Mouse (Mus musculus) brain, adult 2 months (tissue): ENCODE data around the gene Klk1b5.
"Not testable (repeated sequence)": the region's sequence is repeated elsewhere in the genome, so short reads cannot be mapped to it uniquely, and the experiment has no call there.

Source experiments
- DNase-seq: peaks from one replicate; pipeline ENCODE4 v3.0.0; 2011; ENCODE audit warnings: low read depth, low spot score

The Klk1b5 gene

GRCm38 (mm10) chr7:44215645-44216044 lies at the start of gene Klk1b5:
Klk1b5 (plus strand) TSS chr7:44215945.
- DNase-seq = no peak

DNA sequence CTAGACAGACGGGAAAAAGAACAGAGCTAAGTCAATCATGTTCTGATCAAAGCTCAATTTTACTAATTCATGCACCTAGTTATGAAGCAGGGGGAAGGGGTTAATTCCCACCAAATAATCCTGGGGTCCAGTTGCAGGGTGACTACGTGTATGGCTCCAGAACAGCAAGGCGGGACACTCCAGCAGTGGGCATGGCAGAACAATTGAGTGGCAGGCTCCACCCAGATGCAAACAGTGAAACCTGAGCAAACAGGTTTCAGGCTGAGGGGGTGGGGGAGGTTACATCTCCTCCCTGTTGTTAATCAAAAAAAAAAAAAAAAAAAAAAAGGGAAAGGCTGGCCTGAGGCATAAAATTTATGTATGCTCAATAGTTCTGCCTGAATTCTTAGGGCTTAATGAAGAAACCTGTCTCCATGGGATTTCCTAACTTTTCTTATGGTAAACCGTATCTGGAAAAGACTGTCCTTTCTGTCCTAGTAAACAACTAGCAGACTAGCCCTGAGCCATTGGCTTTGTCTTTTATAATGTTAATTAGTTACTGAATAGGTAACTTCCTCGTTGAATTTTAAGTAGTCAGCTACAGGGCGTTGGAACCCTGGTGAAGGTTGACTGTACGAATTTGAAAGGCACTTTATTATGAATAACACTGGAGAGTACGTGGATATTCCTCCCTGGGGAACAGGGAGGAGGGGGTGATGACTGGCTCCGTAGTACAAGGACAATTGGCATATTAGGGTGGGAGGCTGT lies 36.3 kb upstream of the Klk1b5 start:
- no peak for DNase-seq

- not testable (repeated sequence) for DNase-seq
Measured at GRCm38 (mm10) chr7:44186516-44186915, 29.2 kb upstream of the Klk1b5 start.

DNA sequence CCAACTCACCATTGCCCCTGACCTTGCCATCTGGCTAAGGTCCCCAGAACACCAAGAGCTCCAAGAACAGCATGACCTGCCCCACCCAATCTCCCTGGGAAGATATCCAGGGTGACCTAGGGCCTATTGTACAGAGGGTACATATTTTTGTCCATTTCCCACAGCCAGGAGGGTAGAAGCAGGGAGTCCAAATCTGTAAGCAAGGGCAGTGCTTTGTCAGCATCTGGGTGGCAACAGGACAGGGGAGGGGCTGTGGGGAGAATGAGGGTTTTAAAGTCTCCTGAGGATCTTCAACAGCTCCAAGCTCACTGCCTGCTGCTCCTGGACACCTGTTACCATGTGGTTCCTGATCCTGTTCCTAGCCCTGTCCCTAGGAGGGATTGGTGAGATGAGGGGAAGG lies 27.8 kb upstream of the Klk1b5 start, which contains the start of gene Klk1b24:
Klk1b24 (plus strand) TSS at position 301 of the 400 bp plus-strand sequence.
- DNase-seq = not testable (repeated sequence)

GRCm38 (mm10) chr7:44193466-44193865 lies 22.3 kb upstream of the Klk1b5 start:
- DNase-seq = not testable (repeated sequence)

DNA sequence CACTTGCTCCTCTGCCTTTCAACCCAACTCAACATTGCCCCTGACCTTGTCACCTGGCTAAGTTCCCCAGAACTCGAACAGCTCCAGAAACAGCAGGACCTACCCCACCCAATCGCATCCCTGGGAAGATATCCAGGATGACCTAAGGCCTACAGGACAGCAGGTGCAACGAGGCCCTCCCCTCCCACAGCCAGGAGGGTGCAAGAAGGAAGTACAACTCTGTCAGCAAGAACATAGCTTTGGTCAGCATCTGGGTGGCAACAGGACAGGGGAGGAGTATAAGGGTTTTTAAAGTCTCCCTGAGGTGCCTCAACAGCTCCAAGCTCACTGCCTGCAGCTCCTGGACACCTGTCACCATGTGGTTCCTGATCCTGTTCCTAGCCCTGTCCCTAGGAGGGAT lies 17.9 kb upstream of the Klk1b5 start, which contains the start of gene Klk1b3:
Klk1b3 (plus strand) TSS at position 301 of the 400 bp plus-strand sequence.
- DNase-seq = no peak

GRCm38 (mm10) chr7:44207135-44207534 lies 8.6 kb upstream of the Klk1b5 start, which contains the start of gene Klk1b4:
Klk1b4 (plus strand) TSS chr7:44207435.
- not testable (repeated sequence) for DNase-seq

DNA sequence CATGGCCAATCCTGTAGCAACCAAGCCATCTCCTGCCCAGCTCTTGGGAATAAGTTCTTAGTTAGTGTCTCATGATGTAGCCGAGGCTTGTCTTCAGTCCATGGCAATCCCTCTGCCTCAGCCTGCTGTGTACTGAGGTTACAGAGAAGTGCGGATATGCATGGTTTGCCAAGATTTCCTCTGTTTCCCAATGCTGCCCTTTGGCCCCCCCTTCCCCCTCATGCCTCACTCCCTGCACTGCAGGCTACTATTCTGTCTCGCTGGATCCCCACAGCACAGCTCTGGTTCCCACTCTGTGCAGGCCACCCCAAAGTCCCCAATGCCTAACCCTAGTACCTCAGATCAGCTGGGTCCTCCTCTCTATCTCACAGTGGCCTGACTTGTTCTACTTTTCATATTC lies 7.4 kb upstream of the Klk1b5 start:
- no peak for DNase-seq

GRCm38 (mm10) chr7:44221601-44222000 lies 5.9 kb downstream of the Klk1b5 start:
- DNase-seq = not testable (repeated sequence)

DNA sequence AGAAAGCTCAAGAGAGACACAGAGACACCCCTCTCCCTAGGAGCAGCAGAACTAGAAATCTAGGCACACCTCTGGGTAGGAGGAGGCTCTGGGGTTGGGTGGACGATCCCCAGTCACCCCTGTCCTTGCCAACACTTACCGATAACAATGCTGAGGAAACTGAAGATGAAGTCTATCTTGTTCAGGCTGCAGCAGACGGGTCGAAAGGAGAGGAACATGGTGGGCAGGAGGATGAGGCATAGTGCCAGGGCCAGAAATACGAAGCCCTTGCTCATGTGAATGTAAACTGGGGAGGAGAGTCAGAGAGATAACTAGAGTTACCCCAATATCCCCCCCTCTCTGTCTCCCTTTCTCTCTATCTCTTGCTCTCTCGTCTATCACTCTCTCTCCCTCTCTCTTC lies 6.6 kb downstream of the Klk1b5 start:
- not testable (repeated sequence) for DNase-seq

DNA sequence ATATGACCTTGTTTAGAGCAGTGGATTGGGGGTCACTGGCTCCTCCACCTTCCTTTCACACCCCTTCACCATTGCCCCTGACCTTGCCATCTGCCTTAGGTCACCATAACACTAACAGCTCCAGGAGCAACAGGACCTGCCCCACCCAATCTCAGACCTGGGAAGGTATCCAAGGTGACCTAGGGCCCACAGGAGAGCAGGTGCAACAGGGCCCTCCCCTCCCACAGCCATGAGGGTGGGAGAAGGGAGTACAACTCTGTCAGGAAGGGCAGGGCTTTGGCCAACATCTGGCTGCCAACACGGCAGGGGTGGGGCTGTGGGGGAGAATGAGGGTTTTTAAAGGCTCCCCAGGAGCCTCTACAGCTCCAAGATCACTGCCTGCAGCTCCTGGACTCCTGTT lies 9.3 kb downstream of the Klk1b5 start, which contains the start of gene Klk1:
Klk1 (plus strand) TSS at position 285 of the 400 bp plus-strand sequence.
- DNase-seq = no peak

GRCm38 (mm10) chr7:44235909-44236308 lies 20.2 kb downstream of the Klk1b5 start, which contains the start of gene Gm36864:
Gm36864 (plus strand) TSS chr7:44236177.
- DNase-seq = no peak

- DNase-seq = no peak
Measured at GRCm38 (mm10) chr7:44239913-44240312, 24.2 kb downstream of the Klk1b5 start.

DNA sequence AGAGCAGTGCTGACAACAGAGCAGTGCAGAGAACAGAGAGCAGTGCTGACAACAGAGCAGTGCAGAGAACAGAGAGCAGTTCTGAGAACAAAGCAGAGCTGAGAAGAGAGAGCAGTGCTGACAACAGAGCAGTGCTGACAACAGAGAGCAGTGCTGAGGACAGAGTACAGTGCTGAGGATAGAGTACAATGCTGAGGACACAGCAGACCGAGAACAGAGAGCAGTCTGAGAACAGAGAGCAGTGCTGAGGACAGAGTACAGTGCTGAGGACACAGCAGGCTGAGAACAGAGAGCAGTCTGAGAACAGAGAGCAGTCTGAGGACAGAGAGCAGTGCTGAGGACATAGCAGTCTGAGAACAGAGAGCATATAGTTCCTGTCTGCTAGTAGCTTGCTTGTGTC lies 25.0 kb downstream of the Klk1b5 start:
- DNase-seq = no peak

- peak; percentile 58 for DNase-seq
Measured at GRCm38 (mm10) chr7:44241163-44241562, 25.4 kb downstream of the Klk1b5 start.

GRCm38 (mm10) chr7:44244080-44244479 lies 28.3 kb downstream of the Klk1b5 start:
- no peak for DNase-seq

DNA sequence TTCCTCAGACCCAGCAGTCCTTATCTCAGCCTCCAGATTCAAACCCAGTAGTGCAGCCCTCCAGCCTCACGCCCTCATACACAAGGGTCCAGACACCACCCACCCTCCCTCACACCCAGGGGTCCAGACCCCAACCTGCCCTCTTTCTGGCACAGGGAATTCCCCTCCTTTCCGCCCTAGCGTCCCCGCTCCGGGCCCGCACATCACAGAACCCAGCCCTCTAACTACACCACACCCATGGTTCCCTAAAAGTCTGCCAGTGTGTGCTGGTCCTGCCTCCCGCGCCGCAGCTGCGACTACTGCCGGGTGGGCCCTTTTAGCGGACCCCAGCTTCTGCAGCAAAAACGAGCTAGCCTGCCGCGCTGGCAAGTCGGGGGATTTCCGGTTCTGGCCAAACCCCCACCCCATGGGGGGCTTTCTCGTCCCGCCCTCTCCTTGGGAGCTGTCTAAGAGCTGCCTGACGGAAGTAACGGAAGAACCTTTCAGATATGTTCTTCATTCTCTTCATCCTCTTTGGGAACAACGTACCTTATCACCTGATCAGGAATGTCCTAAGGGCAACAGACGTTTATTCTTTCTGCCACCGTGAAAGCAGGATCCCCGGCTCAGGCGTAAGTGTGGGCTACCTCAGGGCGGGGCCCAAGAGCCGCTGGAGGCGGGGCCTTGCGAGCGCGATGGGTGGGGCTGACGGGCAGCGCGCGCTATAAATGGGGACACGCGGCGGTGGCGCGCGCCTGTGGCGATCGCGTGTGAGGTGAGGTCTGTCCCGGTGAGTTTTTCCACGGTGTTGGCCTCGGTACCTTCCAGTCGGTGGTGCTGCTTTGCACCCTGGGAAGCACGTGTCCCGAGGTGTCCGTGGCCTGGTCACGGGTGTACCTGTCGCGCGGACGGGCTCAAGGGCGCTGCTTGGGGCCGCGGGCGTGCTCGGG lies 30.6 kb downstream of the Klk1b5 start, which contains the start of the genes 1700028J19Rik and 2410002F23Rik:
1700028J19Rik (minus strand) TSS at position 641 of the 929 bp plus-strand sequence.
2410002F23Rik (plus strand) TSS at position 668 of the 929 bp plus-strand sequence.
- peak; percentile 94 for DNase-seq

- DNase-seq = peak; percentile 78
Measured at GRCm38 (mm10) chr7:44246984-44247470, 31.3 kb downstream of the Klk1b5 start.

DNA sequence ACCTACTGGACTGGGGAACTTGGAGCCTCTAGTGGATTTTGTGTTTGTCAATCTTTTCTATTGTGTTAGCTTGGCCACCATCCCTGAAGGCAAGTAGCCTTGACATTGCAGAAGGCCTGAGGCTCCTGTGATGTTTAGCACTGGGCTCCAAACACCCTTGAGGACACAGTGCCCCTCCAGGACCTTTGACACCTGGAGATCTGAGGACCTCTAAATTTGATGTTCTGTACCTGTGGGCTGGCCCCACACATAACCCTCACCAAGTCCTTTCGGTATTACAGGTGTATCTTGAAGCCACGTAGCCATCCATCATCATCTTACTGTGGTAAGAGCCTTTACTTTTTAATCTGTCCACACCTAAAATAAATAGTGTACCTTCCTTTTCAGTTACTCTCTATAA lies 32.2 kb downstream of the Klk1b5 start:
- no peak for DNase-seq

GRCm38 (mm10) chr7:44249248-44249647 lies 33.5 kb downstream of the Klk1b5 start:
- DNase-seq = no peak

GRCm38 (mm10) chr7:44250732-44251275 lies 35.1 kb downstream of the Klk1b5 start:
- not testable (repeated sequence) for DNase-seq
